Mouse (Mus musculus) effector memory CD4-positive, alpha-beta T cell, adult 5 months (primary cell): Measurements from ENCODE around the gene Ccdc15. TPM values are rescaled to one million over a fixed set of nuclear protein-coding genes. Genes with fewer than 3 reads are reported as not detected.

Experiments
- polyA plus RNA-seq: library from polyadenylated mRNA; unstranded; fragments of 100-300 nt; shearing (Covaris generic); gene quantifications from one replicate; pipeline ENCODE4 v1.2.1, GENCODE M21; 2017

The Ccdc15 gene
- 6.2 TPM for polyA plus RNA-seq

GRCm38 (mm10) chr9:37347988-37348642 lies at the start of gene Ccdc15:
Gene Ccdc15 (minus strand): TSS chr9:37348432.

GRCm38 (mm10) chr9:37367301-37368080 lies 19.3 kb upstream of the Ccdc15 start, which contains the start of gene Hepacam:
Gene Hepacam (plus strand): TSS chr9:37367351.

GRCm38 (mm10) chr9:37255149-37255888 lies 92.9 kb downstream of the Ccdc15 start, which contains the start of gene Slc37a2:
Gene Slc37a2 (minus strand): TSS chr9:37255738.

Other genes starting within 250 kb of the Ccdc15 start
- gene Pknox2, start 201.0 kb downstream of the Ccdc15 start, polyA plus RNA-seq = not detected
- gene Tmem218, start 140.2 kb downstream of the Ccdc15 start, polyA plus RNA-seq = 2.2 TPM
- 2.5 TPM for gene Slc37a2, start 92.7 kb downstream of the Ccdc15 start, polyA plus RNA-seq
- not detected for gene Hepacam, start 18.9 kb upstream of the Ccdc15 start, polyA plus RNA-seq
- not detected for gene Robo4, start 53.5 kb upstream of the Ccdc15 start, polyA plus RNA-seq
- not detected for gene Robo3, start 84.8 kb upstream of the Ccdc15 start, polyA plus RNA-seq
- gene Msantd2, start 140.9 kb upstream of the Ccdc15 start, polyA plus RNA-seq = 40.0 TPM
- not detected for gene Esam, start 179.6 kb upstream of the Ccdc15 start, polyA plus RNA-seq
- not detected for gene Vsig2, start 190.8 kb upstream of the Ccdc15 start, polyA plus RNA-seq
- 1.8 TPM for gene Nrgn, start 204.5 kb upstream of the Ccdc15 start, polyA plus RNA-seq
- gene Siae, start 207.3 kb upstream of the Ccdc15 start, polyA plus RNA-seq = 11.9 TPM